27 mouse cellular contexts compared by ENCODE assay signal in genomic region chr11:33207411-33207810, GRCm38 (mm10). TPM values are rescaled to one million over a fixed set of nuclear protein-coding genes. Genes with fewer than 3 reads are reported as not detected.
"Had no signal": no experiment of that assay in that cellular context is flagged by ENCODE, and none has a peak within 500 bp of the region (broad histone marks: within the 10 kb centered on the region; RNA-seq: fewer than 3 reads in every experiment).

No protein-coding gene starts in this region.

- H3K36me3 ChIP-seq: kidney, embryonic 15.5 days; limb, embryonic 12.5 days; limb, embryonic 15.5 days; midbrain, embryonic 12.5 days; midbrain, embryonic 15.5 days had no signal

- ATAC-seq: liver, postnatal 0 days; lung, postnatal 0 days; midbrain, embryonic 15.5 days had no signal

- H3K9ac ChIP-seq: kidney, embryonic 15.5 days; limb, embryonic 12.5 days; limb, embryonic 15.5 days; liver, embryonic 14.5 days; liver, postnatal 0 days; lung, embryonic 14.5 days; midbrain, embryonic 12.5 days; midbrain, embryonic 15.5 days had no signal

- H3K9me3 ChIP-seq: kidney, embryonic 15.5 days; limb, embryonic 12.5 days; limb, embryonic 15.5 days; midbrain, embryonic 12.5 days; midbrain, embryonic 15.5 days had no signal

- H3K27ac ChIP-seq: kidney, embryonic 15.5 days; left cerebral cortex, adult 2 months; limb, embryonic 12.5 days; limb, embryonic 15.5 days; liver, embryonic 14.5 days; macrophage; midbrain, embryonic 12.5 days; midbrain, embryonic 15.5 days had no signal

- H3K4me3 ChIP-seq: kidney, embryonic 15.5 days; left cerebral cortex, adult 2 months; limb, embryonic 12.5 days; limb, embryonic 15.5 days; midbrain, embryonic 12.5 days; midbrain, embryonic 15.5 days had no signal

- DNase-seq: kidney, postnatal 10 days; kidney, postnatal 36 days; layer of hippocampus, postnatal 36 days; left cerebral cortex, postnatal 4 days; liver, postnatal 0 days; lung, embryonic 14.5 days; thymus, adult 18-20 months; thymus, postnatal 14 days; thymus, postnatal 4 days had no signal

- H3K4me2 ChIP-seq: kidney, embryonic 15.5 days; limb, embryonic 12.5 days; limb, embryonic 15.5 days; liver, embryonic 11.5 days; lung, embryonic 14.5 days; midbrain, embryonic 12.5 days; midbrain, embryonic 15.5 days had no signal

RNA-seq across cellular contexts. Expression of gene Tlx3, which starts 4.0 kb away (rescaled TPM):
- total RNA-seq: layer of hippocampus, adult 8-10 months; layer of hippocampus, postnatal 10 days; layer of hippocampus, postnatal 36 days; left cerebral cortex, adult 2 months; left cerebral cortex, postnatal 14 days; left cerebral cortex, postnatal 4 days; megakaryocyte, adult 5-6 weeks had no signal
- polyA plus RNA-seq: limb, embryonic 15.5 days; liver, embryonic 11.5 days; liver, embryonic 14.5 days; liver, postnatal 0 days; lung, embryonic 14.5 days; lung, postnatal 0 days; macrophage; small intestine, adult 2 months; spleen, adult 2 months; stomach, embryonic 16.5 days; testis, adult 2 months had no signal
